In the genomic region with DNA sequence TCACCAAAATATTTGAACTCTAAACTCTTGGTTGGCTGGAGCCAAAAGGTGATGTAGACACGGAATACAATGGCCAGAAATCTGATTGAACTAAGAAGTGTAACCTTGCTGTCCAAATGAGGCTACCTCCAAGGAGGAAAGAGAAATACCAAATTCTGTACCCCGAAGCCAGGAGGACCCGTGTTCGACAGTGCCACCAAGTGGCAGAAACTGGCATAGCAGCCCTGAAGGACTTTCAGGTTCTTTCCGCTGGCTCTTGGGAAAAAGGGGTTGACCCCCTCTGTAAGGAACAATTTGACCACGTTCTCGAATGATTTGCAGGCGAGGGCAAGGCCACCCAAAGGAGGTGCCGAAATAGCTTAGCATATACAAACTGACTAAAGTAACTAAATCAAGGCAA, we compare ENCODE assay signal across 7 mouse cellular contexts. TPM values are rescaled to one million over a fixed set of nuclear protein-coding genes. Genes with fewer than 3 reads are reported as not detected.
DNase-seq lines count a peak whose midpoint lies in the region; TF ChIP-seq lines count a peak whose summit lies in the region.

No protein-coding gene starts in this region.

- no peak for TF ChIP-seq POLR2A in olfactory bulb, adult 2 months (IDR thresholded peaks at IDR 0.05; ENCODE audit: insufficient read depth, low read depth, low read length)

- no peak overlapping the region for H3K27ac ChIP-seq in layer of hippocampus, adult 2 months
- H3K27ac ChIP-seq in olfactory bulb, adult 2 months (ENCODE audit: insufficient read depth, low read depth, low read length): no peak overlapping the region

- no peaks in the 10 kb centered on the region for H3K4me1 ChIP-seq in olfactory bulb, adult 2 months (ENCODE audit: control insufficient read depth, insufficient read depth, low read length)

- no peak overlapping the region for H3K4me3 ChIP-seq in layer of hippocampus, adult 2 months
- H3K4me3 ChIP-seq in olfactory bulb, adult 2 months (ENCODE audit: insufficient read depth, low read depth, low read length): no peak overlapping the region

- TF ChIP-seq CTCF in layer of hippocampus, adult 2 months (conservative IDR thresholded peaks at IDR 0.05): peak; percentile 95
- peak; percentile 82 for TF ChIP-seq CTCF in olfactory bulb, adult 2 months (IDR thresholded peaks at IDR 0.05; ENCODE audit: insufficient read depth, low read depth, low read length)

- intact Hi-C loops in left cerebral cortex, postnatal 36 days (cut with DNase I): loop anchor here (10.0 kb wide), 2 partner anchors 307 to 437 kb away; no protein-coding TSS in a partner anchor

- WGBS in olfactory bulb, adult 2 months: 35% methylated on average over 9 of the region's 9 CpGs

- peak in 1 of 2 experiments; percentile 57 for DNase-seq in layer of hippocampus, adult 2 months (ENCODE audit: low spot score in 2 of 2)
- no peak for DNase-seq in layer of hippocampus, postnatal 14 days (ENCODE audit: low spot score in 2 of 2)
- peak; percentile 60 for DNase-seq in ES-CJ7 (ENCODE audit: low read depth, low spot score)
- peak; percentile 65 for DNase-seq in adrenal gland, postnatal 25 days
- DNase-seq in frontal cortex, postnatal 25 days (ENCODE audit: low spot score in 2 of 2): peak; percentile 55 to 66
- DNase-seq in left cerebral cortex, postnatal 36 days (ENCODE audit: low spot score in 2 of 2): peak; percentile 32 to 41

RNA-seq across cellular contexts. Expression of a gene that starts 26.3 kb away (rescaled TPM):
- 1 to 10 TPM; 8.5 to 9.7 TPM for total RNA-seq in layer of hippocampus, adult 2 months (2021)
- 10 to 100 TPM; 11.6 to 12.1 TPM for total RNA-seq in layer of hippocampus, postnatal 14 days (2021)
- 44.4 and 55.1 TPM in 2 replicates for total RNA-seq in adrenal gland, postnatal 25 days (2021)
- 10 to 100 TPM; 31.4 to 32.5 TPM for total RNA-seq in left cerebral cortex, postnatal 36 days (2021)
- not detected in 2 replicates for polyA plus RNA-seq in olfactory bulb, adult 2 months (2012; ENCODE audit: insufficient read depth, insufficient read length, low replicate concordance, missing spikeins)

Comparison
In these comparisons a context has a peak if more than half of its experiments do, and no peak if none do; other contexts are left out.
1. DNase-seq: peak in ES-CJ7 (single experiment), adrenal gland, postnatal 25 days (single experiment), frontal cortex, postnatal 25 days (2 of 2) and left cerebral cortex, postnatal 36 days (2 of 2); none in layer of hippocampus, postnatal 14 days (0 of 2).